Mouse (Mus musculus) neural tube, embryonic 13.5 days (tissue): ENCODE measurements at regions not wholly inside any gene's neighbourhood (a gene's known extent, or its start where the extent isn't known, plus 50 kb on each side); places are given as distances from the start of the nearest gene placed in this dataset.

Source experiments
- ATAC-seq: fragments of 200-750 bp; cut with Nextera tagmentation; 2 replicates; pipeline ENCODE4 v1.8.0; 2017; ENCODE audit warnings: low read depth, mild to moderate bottlenecking, moderate TSS enrichment, moderate library complexity
- H3K27ac ChIP-seq: fragments of 300-500 bp; sonication (generic); replicated peaks from 2 replicates; pipeline ENCODE4 v1.5.1; 2015; ENCODE audit warnings: moderate library complexity, mild to moderate bottlenecking, inconsistent platforms
- H3K27me3 ChIP-seq: fragments of 300-500 bp; sonication (generic); 2 replicates; pipeline ENCODE4 v1.6.1; 2015; ENCODE audit warnings: mild to moderate bottlenecking, inconsistent platforms
- H3K36me3 ChIP-seq: fragments of 300-500 bp; sonication (generic); 2 replicates; pipeline ENCODE4 v1.6.1; 2015; ENCODE audit warnings: mild to moderate bottlenecking, inconsistent platforms
- H3K4me1 ChIP-seq: fragments of 300-500 bp; sonication (generic); replicated peaks from 2 replicates; pipeline ENCODE4 v1.6.1; 2015; ENCODE audit warnings: inconsistent platforms
- H3K4me2 ChIP-seq: fragments of 300-500 bp; sonication (generic); 2 replicates; pipeline ENCODE4 v1.6.1; 2015; ENCODE audit warnings: inconsistent platforms, mild to moderate bottlenecking, moderate library complexity
- H3K4me3 ChIP-seq: fragments of 300-500 bp; sonication (generic); 2 replicates; pipeline ENCODE4 v1.5.1; 2015; ENCODE audit warnings: mild to moderate bottlenecking, inconsistent platforms
- H3K9ac ChIP-seq: fragments of 300-500 bp; sonication (generic); 2 replicates; pipeline ENCODE4 v1.6.1; 2015; ENCODE audit warnings: moderate library complexity, mild to moderate bottlenecking, inconsistent platforms
- H3K9me3 ChIP-seq: fragments of 300-500 bp; sonication (generic); 2 replicates; pipeline ENCODE4 v1.6.1; 2016; ENCODE audit warnings: inconsistent platforms
- WGBS: fragments of 180-500 bp; shearing (Covaris S2); methylation state at CpG from one replicate; pipeline ENCODE4 v1.1.7; 2015; 5-methylcytosine and 5-hydroxymethylcytosine counted together

- Histone ChIP-seq H3K9me3 (no peaks in the 10 kb centered on the region), H3K27me3 (peaks cover 12% of the 10 kb centered on the region), H3K27ac (0 out of 2 replicates have a peak overlapping the region, but pooled peaks have one; percentile 56), H3K36me3 (no peaks in the 10 kb centered on the region), H3K4me3 (no peak overlapping the region), H3K4me1 (peaks cover 76% of the 10 kb centered on the region), H3K4me2 (no peak overlapping the region), H3K9ac (no peak overlapping the region)
- WGBS: 12% methylated on average over 12 of the region's 12 CpGs
- ATAC-seq: no peak
These were observed 154.6 kb upstream of the Gm26897 start for GRCm38 (mm10) chr5:111578977-111579727.

GRCm38 (mm10) chr5:111580870-111581771 is 152.6 kb upstream of the Gm26897 start:
- Histone ChIP-seq H3K27me3 (0 out of 2 replicates have a peak, but pooled peaks cover 11% of the 10 kb centered on the region), H3K4me2 (peak overlapping the region; percentile 65), H3K4me3 (peak overlapping the region; percentile 36), H3K9me3 (no peaks in the 10 kb centered on the region), H3K4me1 (peaks cover 72% of the 10 kb centered on the region), H3K27ac (peak overlapping the region; percentile 84), H3K9ac (peak overlapping the region; percentile 63), H3K36me3 (no peaks in the 10 kb centered on the region)
- peak; percentile 73 for ATAC-seq
- WGBS: 2% methylated on average over 31 of the region's 31 CpGs

- 22% methylated on average over 9 of the region's 9 CpGs for WGBS
- no peaks in the 10 kb centered on the region for H3K9me3 ChIP-seq
- ATAC-seq: no peak
- peaks cover 74% of the 10 kb centered on the region for H3K4me1 ChIP-seq
- H3K27ac ChIP-seq: peak overlapping the region; percentile 84
- H3K9ac ChIP-seq: peak overlapping the region; percentile 63
- H3K4me3 ChIP-seq: peak overlapping the region; percentile 36
- 0 out of 2 replicates have a peak, but pooled peaks cover 11% of the 10 kb centered on the region for H3K27me3 ChIP-seq
- no peaks in the 10 kb centered on the region for H3K36me3 ChIP-seq
- peak overlapping the region; percentile 65 for H3K4me2 ChIP-seq
These were observed 151.7 kb upstream of the Gm26897 start for GRCm38 (mm10) chr5:111582004-111582403.

GRCm38 (mm10) chr5:111590619-111591081 is 143.1 kb upstream of the Gm26897 start:
- H3K4me2 ChIP-seq: no peak overlapping the region
- H3K4me3 ChIP-seq: no peak overlapping the region
- 0 out of 2 replicates have a peak, but pooled peaks have one; percentile 34 for ATAC-seq
- H3K27ac ChIP-seq: peak overlapping the region; percentile 34; the same call in 1 of the 2 replicates
- 0 out of 2 replicates have a peak overlapping the region, but pooled peaks have one; percentile 31 for H3K9ac ChIP-seq
- no peaks in the 10 kb centered on the region for H3K36me3 ChIP-seq
- 15% methylated on average over 4 of the region's 4 CpGs for WGBS
- H3K9me3 ChIP-seq: no peaks in the 10 kb centered on the region
- peaks cover 34% of the 10 kb centered on the region for H3K4me1 ChIP-seq
- H3K27me3 ChIP-seq: 0 out of 2 replicates have a peak, but pooled peaks cover under 1% of the 10 kb centered on the region

GRCm38 (mm10) chr5:111592807-111593206 is 140.9 kb upstream of the Gm26897 start:
- WGBS: 76% methylated on average over 4 of the region's 4 CpGs
- H3K9ac ChIP-seq: no peak overlapping the region
- no peak overlapping the region for H3K4me3 ChIP-seq
- no peaks in the 10 kb centered on the region for H3K27me3 ChIP-seq
- H3K9me3 ChIP-seq: no peaks in the 10 kb centered on the region
- no peak overlapping the region for H3K27ac ChIP-seq
- peaks cover 39% of the 10 kb centered on the region for H3K4me1 ChIP-seq
- H3K4me2 ChIP-seq: no peak overlapping the region
- no peak for ATAC-seq
- H3K36me3 ChIP-seq: no peaks in the 10 kb centered on the region

GRCm38 (mm10) chr5:111594111-111594510 is 139.6 kb upstream of the Gm26897 start:
- no peak for ATAC-seq
- no peaks in the 10 kb centered on the region for H3K36me3 ChIP-seq
- H3K9ac ChIP-seq: no peak overlapping the region
- H3K4me3 ChIP-seq: no peak overlapping the region
- no peak overlapping the region for H3K27ac ChIP-seq
- no peaks in the 10 kb centered on the region for H3K9me3 ChIP-seq
- H3K4me2 ChIP-seq: no peak overlapping the region
- peaks cover 48% of the 10 kb centered on the region for H3K4me1 ChIP-seq
- no peaks in the 10 kb centered on the region for H3K27me3 ChIP-seq
- WGBS: 76% methylated on average over 5 of the region's 5 CpGs

- no peak overlapping the region; the same call in 1 of the 2 replicates for H3K27ac ChIP-seq
- H3K27me3 ChIP-seq: no peaks in the 10 kb centered on the region
- ATAC-seq: peak; percentile 71
- H3K4me3 ChIP-seq: no peak overlapping the region
- peaks cover 57% of the 10 kb centered on the region for H3K4me1 ChIP-seq
- H3K36me3 ChIP-seq: no peaks in the 10 kb centered on the region
- no peak overlapping the region for H3K4me2 ChIP-seq
- 22% methylated on average over 12 of the region's 12 CpGs for WGBS
- no peaks in the 10 kb centered on the region for H3K9me3 ChIP-seq
- no peak overlapping the region for H3K9ac ChIP-seq
These were observed 138.3 kb upstream of the Gm26897 start for GRCm38 (mm10) chr5:111595438-111595837.

- Histone ChIP-seq H3K4me2 (no peak overlapping the region), H3K9ac (no peak overlapping the region), H3K27ac (no peak overlapping the region), H3K27me3 (0 out of 2 replicates have a peak, but pooled peaks cover 3% of the 10 kb centered on the region), H3K9me3 (no peaks in the 10 kb centered on the region), H3K4me3 (no peak overlapping the region), H3K4me1 (peaks cover 56% of the 10 kb centered on the region), H3K36me3 (no peaks in the 10 kb centered on the region)
- no peak for ATAC-seq
- 21% methylated on average over 2 of the region's 2 CpGs for WGBS
These were observed 136.0 kb upstream of the Gm26897 start for GRCm38 (mm10) chr5:111597733-111598132.

GRCm38 (mm10) chr5:111601711-111602521 is 131.8 kb upstream of the Gm26897 start:
- Histone ChIP-seq H3K27ac (no peak overlapping the region), H3K9ac (no peak overlapping the region), H3K9me3 (no peaks in the 10 kb centered on the region), H3K4me2 (no peak overlapping the region), H3K4me1 (peaks cover 33% of the 10 kb centered on the region), H3K4me3 (no peak overlapping the region), H3K27me3 (0 out of 2 replicates have a peak, but pooled peaks cover 3% of the 10 kb centered on the region), H3K36me3 (no peaks in the 10 kb centered on the region)
- no peak for ATAC-seq
- 77% methylated on average over 21 of the region's 26 CpGs for WGBS

GRCm38 (mm10) chr5:111613687-111614086 is 120.0 kb upstream of the Gm26897 start:
- H3K4me3 ChIP-seq: no peak overlapping the region
- H3K9me3 ChIP-seq: 0 out of 2 replicates have a peak, but pooled peaks cover 6% of the 10 kb centered on the region
- no peaks in the 10 kb centered on the region for H3K4me1 ChIP-seq
- ATAC-seq: no peak
- no peaks in the 10 kb centered on the region for H3K36me3 ChIP-seq
- no peak overlapping the region for H3K9ac ChIP-seq
- WGBS: 58% methylated on average over 1 of the region's 1 CpGs
- H3K27me3 ChIP-seq: peaks cover 3% of the 10 kb centered on the region; the same call in 1 of the 2 replicates
- no peak overlapping the region for H3K4me2 ChIP-seq
- H3K27ac ChIP-seq: no peak overlapping the region

- 58% methylated on average over 9 of the region's 9 CpGs for WGBS
- H3K9ac ChIP-seq: no peak overlapping the region
- no peak for ATAC-seq
- H3K27ac ChIP-seq: no peak overlapping the region
- H3K4me2 ChIP-seq: no peak overlapping the region
- peaks cover 11% of the 10 kb centered on the region; the same call in 1 of the 2 replicates for H3K27me3 ChIP-seq
- H3K4me3 ChIP-seq: no peak overlapping the region
- H3K9me3 ChIP-seq: no peaks in the 10 kb centered on the region
- no peaks in the 10 kb centered on the region for H3K36me3 ChIP-seq
- H3K4me1 ChIP-seq: peaks cover 9% of the 10 kb centered on the region; the same call in 1 of the 2 replicates
These were observed 113.8 kb upstream of the Gm26897 start for GRCm38 (mm10) chr5:111619974-111620373.
